Mouse (Mus musculus): ENCODE data around the gene Tex2. TPM values are rescaled to one million over a fixed set of nuclear protein-coding genes. Genes with fewer than 3 reads are reported as not detected.

Gene Tex2
- polyA plus RNA-seq, 1 experiment = 79.6 TPM

DNA sequence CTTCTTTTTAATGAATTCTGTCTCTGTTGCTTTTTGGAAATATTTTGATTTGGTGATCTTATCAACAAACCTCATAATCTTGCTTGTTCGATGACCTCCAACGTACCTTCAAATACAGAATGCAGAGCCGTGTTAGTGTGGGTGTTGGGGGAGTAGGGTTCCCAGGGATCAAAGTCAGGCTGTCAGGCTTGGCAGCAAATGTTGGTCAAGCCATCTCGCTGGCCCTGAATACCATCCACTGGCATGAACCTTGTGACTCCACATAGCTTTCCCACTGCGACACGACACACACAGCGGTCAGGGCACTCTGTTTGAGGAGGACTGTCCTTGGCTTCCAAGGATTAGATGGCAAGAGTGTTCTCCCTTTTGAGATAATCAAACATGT is 101.2 kb downstream of the Tex2 start:
- 94% methylated on average over 7 of the region's 7 CpGs for WGBS
- Histone ChIP-seq H3K27ac (ENCODE audit: insufficient read depth, low read length) (no peak overlapping the region), H3K4me3 (replicated peaks; ENCODE audit: insufficient read depth, low read depth, low read length) (no peak overlapping the region), H3K27me3 (ENCODE audit: control insufficient read depth, insufficient read depth, low read length) (no peaks in the 10 kb centered on the region), H3K4me1 (ENCODE audit: control insufficient read depth, insufficient read depth, low read length) (no peaks in the 10 kb centered on the region)
- no peak for DNase-seq
- TF ChIP-seq CTCF (IDR thresholded peaks at IDR 0.05; ENCODE audit: borderline replicate concordance, insufficient read depth, low read depth, low read length) = no peak
- TF ChIP-seq POLR2A (IDR thresholded peaks at IDR 0.05; ENCODE audit: borderline replicate concordance, insufficient read depth, low read length) = no peak

DNA sequence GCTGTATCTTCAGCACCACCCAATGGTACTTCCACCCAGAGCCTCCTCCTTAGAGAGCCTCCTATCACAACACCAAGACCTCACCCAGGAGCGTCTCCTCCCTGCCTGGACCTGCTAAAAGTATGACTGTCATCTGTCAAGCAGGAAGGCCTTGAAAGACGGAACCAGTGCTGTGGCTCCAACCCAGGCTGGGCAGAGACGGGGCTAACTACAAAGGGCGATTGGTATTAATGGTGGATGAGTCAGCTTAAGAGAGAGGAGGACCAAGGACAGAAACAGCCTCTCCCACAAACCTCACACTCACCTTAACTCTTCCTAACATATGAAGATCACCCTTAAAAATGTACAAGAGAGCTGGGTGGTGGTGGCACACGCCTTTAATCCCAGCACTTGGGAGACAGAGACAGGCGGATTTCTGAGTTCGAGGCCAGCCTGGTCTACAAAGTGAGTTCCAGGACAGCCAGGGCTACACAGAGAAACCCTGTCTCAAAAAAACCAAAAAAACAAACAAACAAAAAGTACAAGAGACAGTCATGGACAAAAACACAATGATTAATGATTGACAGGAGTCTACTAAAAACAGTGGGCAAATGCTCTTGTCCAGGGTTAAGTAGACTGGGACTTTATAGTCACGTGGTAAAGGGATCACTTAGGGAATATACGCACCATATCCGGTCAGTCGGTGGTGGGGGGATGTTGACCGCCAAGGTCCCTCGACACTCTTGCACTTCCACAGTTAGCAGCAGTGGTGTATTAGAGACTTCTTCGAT is 101.8 kb downstream of the Tex2 start:
- no peak overlapping the region for H3K4me3 ChIP-seq (replicated peaks; ENCODE audit: insufficient read depth, low read depth, low read length)
- no peaks in the 10 kb centered on the region for H3K4me1 ChIP-seq (ENCODE audit: control insufficient read depth, insufficient read depth, low read length)
- 91% methylated on average over 14 of the region's 14 CpGs for WGBS
- no peak overlapping the region for H3K27ac ChIP-seq (ENCODE audit: insufficient read depth, low read length)
- no peaks in the 10 kb centered on the region for H3K27me3 ChIP-seq (ENCODE audit: control insufficient read depth, insufficient read depth, low read length)
- no peak for DNase-seq
- TF ChIP-seq POLR2A (IDR thresholded peaks at IDR 0.05; ENCODE audit: borderline replicate concordance, insufficient read depth, low read length) = no peak
- TF ChIP-seq CTCF (IDR thresholded peaks at IDR 0.05; ENCODE audit: borderline replicate concordance, insufficient read depth, low read depth, low read length) = no peak

- no peaks in the 10 kb centered on the region for H3K4me1 ChIP-seq (ENCODE audit: control insufficient read depth, insufficient read depth, low read length)
- WGBS = 82% methylated on average over 7 of the region's 7 CpGs
- DNase-seq = no peak
- no peak overlapping the region for H3K27ac ChIP-seq (ENCODE audit: insufficient read depth, low read length)
- TF ChIP-seq CTCF (IDR thresholded peaks at IDR 0.05; ENCODE audit: borderline replicate concordance, insufficient read depth, low read depth, low read length) (no peak), POLR2A (IDR thresholded peaks at IDR 0.05; ENCODE audit: borderline replicate concordance, insufficient read depth, low read length) (no peak)
- no peak overlapping the region for H3K4me3 ChIP-seq (replicated peaks; ENCODE audit: insufficient read depth, low read depth, low read length)
- H3K27me3 ChIP-seq (ENCODE audit: control insufficient read depth, insufficient read depth, low read length) = no peaks in the 10 kb centered on the region
Observed at GRCm38 (mm10) chr11:106507638-106508037, 105.6 kb downstream of the Tex2 start.

GRCm38 (mm10) chr11:106506211-106506610 is 107.0 kb downstream of the Tex2 start:
- no peak for DNase-seq
- TF ChIP-seq POLR2A (IDR thresholded peaks at IDR 0.05; ENCODE audit: borderline replicate concordance, insufficient read depth, low read length) (no peak), CTCF (IDR thresholded peaks at IDR 0.05; ENCODE audit: borderline replicate concordance, insufficient read depth, low read depth, low read length) (no peak)
- H3K4me1 ChIP-seq (ENCODE audit: control insufficient read depth, insufficient read depth, low read length) = no peaks in the 10 kb centered on the region
- no peak overlapping the region for H3K4me3 ChIP-seq (replicated peaks; ENCODE audit: insufficient read depth, low read depth, low read length)
- no peaks in the 10 kb centered on the region for H3K27me3 ChIP-seq (ENCODE audit: control insufficient read depth, insufficient read depth, low read length)
- no peak overlapping the region for H3K27ac ChIP-seq (ENCODE audit: insufficient read depth, low read length)
- WGBS = 85% methylated on average over 6 of the region's 6 CpGs

GRCm38 (mm10) chr11:106504129-106504528 is 109.1 kb downstream of the Tex2 start:
- no peaks in the 10 kb centered on the region for H3K27me3 ChIP-seq (ENCODE audit: control insufficient read depth, insufficient read depth, low read length)
- H3K4me1 ChIP-seq (ENCODE audit: control insufficient read depth, insufficient read depth, low read length) = no peaks in the 10 kb centered on the region
- no peak for TF ChIP-seq CTCF (IDR thresholded peaks at IDR 0.05; ENCODE audit: borderline replicate concordance, insufficient read depth, low read depth, low read length)
- TF ChIP-seq POLR2A (IDR thresholded peaks at IDR 0.05; ENCODE audit: borderline replicate concordance, insufficient read depth, low read length) = no peak
- no peak overlapping the region for H3K4me3 ChIP-seq (replicated peaks; ENCODE audit: insufficient read depth, low read depth, low read length)
- DNase-seq = no peak
- no peak overlapping the region for H3K27ac ChIP-seq (ENCODE audit: insufficient read depth, low read length)

DNA sequence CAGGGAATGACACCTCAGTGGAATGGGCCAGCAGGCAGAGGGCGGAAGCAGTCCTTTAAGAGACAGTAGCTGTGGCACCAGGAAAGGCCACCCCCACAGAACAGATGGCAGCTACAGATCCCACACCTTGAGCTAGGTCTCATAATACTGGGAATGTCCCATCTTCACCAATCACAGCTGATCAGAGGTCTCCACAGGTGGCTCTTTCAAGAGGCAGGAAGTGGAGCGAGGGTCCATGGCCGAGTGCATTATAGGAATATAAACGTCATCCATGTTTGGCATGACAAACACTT is 109.9 kb downstream of the Tex2 start:
- Histone ChIP-seq H3K27ac (ENCODE audit: insufficient read depth, low read length) (no peak overlapping the region), H3K4me1 (ENCODE audit: control insufficient read depth, insufficient read depth, low read length) (no peaks in the 10 kb centered on the region), H3K4me3 (replicated peaks; ENCODE audit: insufficient read depth, low read depth, low read length) (no peak overlapping the region), H3K27me3 (ENCODE audit: control insufficient read depth, insufficient read depth, low read length) (no peaks in the 10 kb centered on the region)
- no peak for DNase-seq
- TF ChIP-seq CTCF (IDR thresholded peaks at IDR 0.05; ENCODE audit: borderline replicate concordance, insufficient read depth, low read depth, low read length) (no peak), POLR2A (IDR thresholded peaks at IDR 0.05; ENCODE audit: borderline replicate concordance, insufficient read depth, low read length) (no peak)
- 49% methylated on average over 4 of the region's 4 CpGs for WGBS

- TF ChIP-seq POLR2A (IDR thresholded peaks at IDR 0.05; ENCODE audit: borderline replicate concordance, insufficient read depth, low read length) (no peak), CTCF (IDR thresholded peaks at IDR 0.05; ENCODE audit: borderline replicate concordance, insufficient read depth, low read depth, low read length) (no peak)
- no peak overlapping the region for H3K4me3 ChIP-seq (replicated peaks; ENCODE audit: insufficient read depth, low read depth, low read length)
- H3K4me1 ChIP-seq (ENCODE audit: control insufficient read depth, insufficient read depth, low read length) = no peaks in the 10 kb centered on the region
- DNase-seq = no peak
- H3K27ac ChIP-seq (ENCODE audit: insufficient read depth, low read length) = no peak overlapping the region
- 58% methylated on average over 13 of the region's 13 CpGs for WGBS
- H3K27me3 ChIP-seq (ENCODE audit: control insufficient read depth, insufficient read depth, low read length) = no peaks in the 10 kb centered on the region
Observed at GRCm38 (mm10) chr11:106502631-106503424, 110.4 kb downstream of the Tex2 start.

DNA sequence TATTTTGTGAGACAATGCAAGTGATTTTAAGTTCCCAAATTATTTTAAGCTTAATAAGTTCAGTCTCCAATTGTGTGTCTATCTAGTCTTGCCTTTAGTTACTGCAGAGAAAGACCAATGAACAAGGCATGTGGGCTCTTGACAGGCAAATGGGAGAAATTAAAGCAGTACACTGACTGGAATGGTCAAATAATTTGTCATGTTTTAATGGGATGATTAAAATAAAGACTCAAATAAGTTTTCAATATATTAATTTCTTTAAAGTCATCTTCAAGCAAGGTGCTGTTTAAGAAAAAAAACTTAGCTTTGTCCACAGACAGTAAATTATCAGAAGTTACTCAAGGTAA is 111.1 kb downstream of the Tex2 start:
- H3K4me3 ChIP-seq (replicated peaks; ENCODE audit: insufficient read depth, low read depth, low read length) = no peak overlapping the region
- no peak for TF ChIP-seq POLR2A (IDR thresholded peaks at IDR 0.05; ENCODE audit: borderline replicate concordance, insufficient read depth, low read length)
- TF ChIP-seq CTCF (IDR thresholded peaks at IDR 0.05; ENCODE audit: borderline replicate concordance, insufficient read depth, low read depth, low read length) = no peak
- H3K27ac ChIP-seq (ENCODE audit: insufficient read depth, low read length) = no peak overlapping the region
- H3K27me3 ChIP-seq (ENCODE audit: control insufficient read depth, insufficient read depth, low read length) = no peaks in the 10 kb centered on the region
- no peak for DNase-seq
- no peaks in the 10 kb centered on the region for H3K4me1 ChIP-seq (ENCODE audit: control insufficient read depth, insufficient read depth, low read length)

Measured in cerebellum, adult 2 months (tissue).